Mouse (Mus musculus) lung, embryonic 16.5 days (tissue): ENCODE data around the gene Gcnt2. TPM values are rescaled to one million over a fixed set of nuclear protein-coding genes. Genes with fewer than 3 reads are reported as not detected.
"Not testable (repeated sequence)": the region's sequence is repeated elsewhere in the genome, so short reads cannot be mapped to it uniquely, and the experiment has no call there.

Experiments
- ATAC-seq: fragments of 200-750 bp; cut with Nextera tagmentation; 2 replicates; pipeline ENCODE4 v1.8.0; 2017; ENCODE audit warnings: low read depth, mild to moderate bottlenecking, moderate library complexity
- H3K27ac ChIP-seq: fragments of 300-500 bp; sonication (generic); 2 replicates; pipeline ENCODE4 v1.5.1; 2014; ENCODE audit warnings: mild to moderate bottlenecking, control low read depth, low read length
- H3K27me3 ChIP-seq: fragments of 300-500 bp; sonication (generic); 2 replicates; pipeline ENCODE4 v1.6.1; 2014; ENCODE audit warnings: low read depth, low read length, mixed read lengths; ENCODE audit not compliant: control insufficient read depth, insufficient read depth
- H3K36me3 ChIP-seq: fragments of 300-500 bp; sonication (generic); 2 replicates; pipeline ENCODE4 v1.6.1; 2014; ENCODE audit warnings: low read length; ENCODE audit not compliant: control insufficient read depth, insufficient read depth
- H3K4me1 ChIP-seq: fragments of 300-500 bp; sonication (generic); replicated peaks from 2 replicates; pipeline ENCODE4 v1.6.1; 2014; ENCODE audit warnings: low read length, mixed read lengths; ENCODE audit not compliant: control insufficient read depth, insufficient read depth
- H3K4me2 ChIP-seq: fragments of 300-500 bp; sonication (generic); 2 replicates; pipeline ENCODE4 v1.6.1; 2014; ENCODE audit warnings: low read depth, low read length, control low read depth
- H3K4me3 ChIP-seq: fragments of 300-500 bp; sonication (generic); 2 replicates; pipeline ENCODE4 v1.5.1; 2014; ENCODE audit warnings: mild to moderate bottlenecking, low read length, control low read depth
- H3K9ac ChIP-seq: fragments of 300-500 bp; sonication (generic); 2 replicates; pipeline ENCODE4 v1.6.1; 2014; ENCODE audit warnings: low read length, control low read depth
- H3K9me3 ChIP-seq: fragments of 300-500 bp; sonication (generic); 2 replicates; pipeline ENCODE4 v1.6.1; 2016; ENCODE audit warnings: low read length; ENCODE audit not compliant: control insufficient read depth
- WGBS: fragments of 180-500 bp; shearing (Covaris S2); extraction: QIAGEN DNeasy Blood & Tissue Kit; methylation state at CpG from one replicate; pipeline ENCODE4 v1.1.7; 2014; 5-methylcytosine and 5-hydroxymethylcytosine counted together
- polyA plus RNA-seq: library from polyadenylated mRNA; unstranded; fragments of >200 nt; fragmentation: Nextera tagmentation; extraction: Ambion mirVana; gene quantifications from 2 replicates; pipeline ENCODE4 v1.2.1, GENCODE M21; 2015

Gcnt2 gene
- polyA plus RNA-seq, 1 experiment from 2014 or later = 4.5 TPM

DNA sequence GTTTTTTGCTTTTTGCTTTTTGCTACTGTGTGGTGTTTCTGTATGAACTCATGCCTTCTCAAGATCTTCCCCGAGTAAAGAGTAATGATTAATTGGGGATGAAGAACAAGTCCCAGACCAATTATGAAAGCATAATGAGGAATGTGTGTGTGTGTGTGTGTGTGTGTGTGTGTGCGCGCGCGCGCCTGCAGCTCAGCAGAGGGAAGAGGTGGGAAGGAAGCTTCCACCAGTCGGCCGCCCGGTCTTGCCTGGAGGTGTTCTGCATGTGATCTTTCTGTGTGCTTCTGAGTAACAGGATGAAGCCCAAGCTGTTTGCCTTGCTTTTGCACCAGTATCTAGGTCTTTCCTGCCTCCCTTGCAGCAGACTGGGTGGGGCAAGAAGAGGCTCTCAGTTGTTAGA, 24.3 kb downstream of the Gcnt2 start:
- peaks cover 12% of the 10 kb centered on the region for H3K4me1 ChIP-seq
- H3K9me3 ChIP-seq = no peaks in the 10 kb centered on the region
- peaks cover 2% of the 10 kb centered on the region; the same call in 1 of the 2 replicates for H3K27me3 ChIP-seq
- no peak for ATAC-seq
- H3K4me3 ChIP-seq = no peak overlapping the region
- no peak overlapping the region for H3K4me2 ChIP-seq
- 78% methylated on average over 9 of the region's 9 CpGs for WGBS
- no peaks in the 10 kb centered on the region for H3K36me3 ChIP-seq
- no peak overlapping the region for H3K27ac ChIP-seq
- H3K9ac ChIP-seq = no peak overlapping the region

- no peak for ATAC-seq
- H3K27me3 ChIP-seq = peaks cover 2% of the 10 kb centered on the region; the same call in 1 of the 2 replicates
- no peaks in the 10 kb centered on the region for H3K9me3 ChIP-seq
- no peak overlapping the region for H3K4me3 ChIP-seq
- H3K27ac ChIP-seq = no peak overlapping the region
- H3K9ac ChIP-seq = no peak overlapping the region
- H3K4me1 ChIP-seq = peaks cover 12% of the 10 kb centered on the region
- no peak overlapping the region for H3K4me2 ChIP-seq
- no peaks in the 10 kb centered on the region for H3K36me3 ChIP-seq
- WGBS = 73% methylated on average over 5 of the region's 5 CpGs
Observed at GRCm38 (mm10) chr13:40884878-40885277, 25.3 kb downstream of the Gcnt2 start.

- Histone ChIP-seq H3K4me1 (peaks cover 12% of the 10 kb centered on the region), H3K9me3 (no peaks in the 10 kb centered on the region), H3K27ac (no peak overlapping the region), H3K9ac (no peak overlapping the region), H3K27me3 (peaks cover 2% of the 10 kb centered on the region; the same call in 1 of the 2 replicates), H3K4me3 (no peak overlapping the region), H3K4me2 (peak overlapping the region; percentile 81), H3K36me3 (no peaks in the 10 kb centered on the region)
- no peak for ATAC-seq
- WGBS = 41% methylated on average over 10 of the region's 10 CpGs
Observed at GRCm38 (mm10) chr13:40885935-40886642, 26.5 kb downstream of the Gcnt2 start.

DNA sequence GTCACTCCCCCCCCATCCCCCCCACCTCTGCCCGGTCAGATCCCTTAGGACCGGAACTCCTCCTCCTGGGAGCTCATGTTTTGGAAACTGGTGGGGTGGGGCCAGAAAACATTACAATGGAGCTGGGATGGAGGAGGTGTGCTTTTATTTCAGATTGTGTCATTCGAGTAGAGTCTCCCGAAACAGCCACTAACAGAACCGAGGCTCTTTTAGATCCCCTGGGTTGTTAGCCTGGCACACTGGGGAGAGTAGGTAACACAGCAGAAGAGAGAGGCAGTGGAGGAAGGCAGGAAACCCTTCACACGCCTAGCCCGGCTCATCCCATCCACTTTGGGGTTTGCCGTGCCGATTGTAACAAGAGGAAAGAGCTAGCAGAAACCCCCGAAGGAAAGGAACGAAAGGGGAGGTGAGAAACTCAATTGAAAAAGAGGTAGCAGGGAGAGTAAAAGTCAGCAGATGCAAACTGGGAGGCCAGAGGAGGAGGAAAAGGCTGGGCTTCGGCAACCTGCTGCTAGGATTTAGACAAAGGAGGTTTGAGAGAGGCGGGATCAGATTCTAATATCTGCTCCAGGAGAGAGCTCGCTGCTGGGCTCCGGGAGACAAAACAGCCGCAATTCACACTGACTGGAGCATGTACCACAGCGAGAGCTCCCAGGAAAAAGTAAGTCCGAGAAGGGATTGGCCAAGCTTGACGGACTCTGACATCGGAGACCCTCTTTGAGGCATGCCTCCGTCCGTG, 27.3 kb downstream of the Gcnt2 start:
- peaks cover 2% of the 10 kb centered on the region; the same call in 1 of the 2 replicates for H3K27me3 ChIP-seq
- H3K4me2 ChIP-seq = peak overlapping the region; percentile 81
- WGBS = 2% methylated on average over 22 of the region's 22 CpGs
- ATAC-seq = peak; percentile 49
- H3K4me1 ChIP-seq = peaks cover 12% of the 10 kb centered on the region
- H3K27ac ChIP-seq = no peak overlapping the region
- H3K9me3 ChIP-seq = no peaks in the 10 kb centered on the region
- no peaks in the 10 kb centered on the region for H3K36me3 ChIP-seq
- H3K9ac ChIP-seq = peak overlapping the region; percentile 64
- H3K4me3 ChIP-seq = peak overlapping the region; percentile 45

- Histone ChIP-seq H3K9ac (no peak overlapping the region), H3K9me3 (no peaks in the 10 kb centered on the region), H3K4me2 (no peak overlapping the region), H3K36me3 (no peaks in the 10 kb centered on the region), H3K4me3 (no peak overlapping the region), H3K27me3 (peaks cover 2% of the 10 kb centered on the region; the same call in 1 of the 2 replicates), H3K4me1 (peaks cover 12% of the 10 kb centered on the region), H3K27ac (no peak overlapping the region)
- ATAC-seq = no peak
- 67% methylated on average over 5 of the region's 5 CpGs for WGBS
Observed at GRCm38 (mm10) chr13:40890595-40890994, 31.0 kb downstream of the Gcnt2 start.

DNA sequence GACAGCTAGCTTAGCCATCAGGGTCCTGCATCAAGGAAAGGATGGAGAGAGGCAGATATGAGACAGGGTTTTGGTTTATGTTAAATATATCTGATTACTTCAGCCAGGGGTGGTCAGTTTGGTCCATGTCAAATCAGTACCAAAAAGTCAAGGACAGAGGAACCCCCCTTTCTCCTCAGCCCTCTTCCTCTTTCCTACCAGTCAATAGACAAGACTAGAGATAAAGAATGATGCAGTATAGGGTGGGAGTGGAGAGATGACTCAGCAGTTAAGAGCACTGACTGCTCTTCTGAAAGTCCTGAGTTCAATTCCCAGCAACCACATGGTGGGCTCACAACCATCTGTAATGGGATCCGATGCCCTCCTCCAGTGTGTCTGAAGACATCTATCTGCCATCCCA, 31.8 kb downstream of the Gcnt2 start:
- H3K27me3 ChIP-seq, ATAC-seq, H3K4me3 ChIP-seq, H3K4me2 ChIP-seq, H3K27ac ChIP-seq, H3K9me3 ChIP-seq, H3K36me3 ChIP-seq, H3K9ac ChIP-seq: not testable (repeated sequence)
- 85% methylated on average over 1 of the region's 1 CpGs for WGBS
- H3K4me1 ChIP-seq = peaks cover 11% of the 10 kb centered on the region

DNA sequence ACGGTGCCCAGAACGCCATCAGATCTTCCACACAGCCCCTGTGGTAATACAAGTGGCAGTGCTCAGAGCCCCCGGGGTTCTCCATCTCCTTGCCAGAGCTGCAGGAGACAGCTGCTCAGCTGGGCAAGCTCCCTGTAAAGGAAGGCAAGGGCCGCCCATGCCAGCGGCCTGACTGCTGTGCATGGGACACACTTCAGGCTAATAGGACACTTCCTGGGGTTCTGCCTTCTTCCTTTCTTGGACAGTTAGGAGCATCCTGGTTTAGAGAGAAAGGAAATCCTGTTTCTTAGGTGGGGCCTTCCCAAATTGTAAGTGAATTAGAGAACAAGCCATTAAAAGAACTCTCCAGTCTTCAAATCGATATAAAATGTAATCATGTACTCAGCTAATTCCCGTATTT, 32.5 kb downstream of the Gcnt2 start:
- Histone ChIP-seq H3K4me3 (no peak overlapping the region), H3K4me1 (peaks cover 5% of the 10 kb centered on the region), H3K36me3 (no peaks in the 10 kb centered on the region), H3K4me2 (no peak overlapping the region), H3K9me3 (no peaks in the 10 kb centered on the region), H3K27me3 (peaks cover 2% of the 10 kb centered on the region; the same call in 1 of the 2 replicates), H3K27ac (no peak overlapping the region), H3K9ac (no peak overlapping the region)
- ATAC-seq = no peak
- WGBS = 73% methylated on average over 7 of the region's 7 CpGs

DNA sequence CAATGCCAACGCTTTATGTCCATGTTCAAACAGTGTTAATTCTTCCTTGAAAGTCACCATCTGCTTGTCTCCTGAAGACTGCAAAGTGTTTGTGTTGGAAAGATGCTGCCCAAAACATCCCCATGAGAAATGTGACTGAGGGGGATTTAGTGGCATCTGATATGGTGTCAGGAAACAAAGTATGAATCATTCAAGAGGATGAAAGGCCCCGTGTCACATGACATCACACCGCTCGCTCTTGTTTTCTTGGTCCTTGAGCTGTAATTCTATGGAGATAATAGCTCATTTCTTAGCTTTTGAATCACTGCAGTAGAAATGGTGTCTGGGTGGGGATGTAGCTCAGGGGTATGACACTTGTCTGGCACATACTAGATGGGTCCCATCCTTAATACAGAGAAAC, 33.0 kb downstream of the Gcnt2 start:
- Histone ChIP-seq H3K9me3 (no peaks in the 10 kb centered on the region), H3K27ac (no peak overlapping the region), H3K9ac (no peak overlapping the region), H3K4me2 (no peak overlapping the region), H3K4me3 (no peak overlapping the region), H3K27me3 (0 out of 2 replicates have a peak, but pooled peaks cover 2% of the 10 kb centered on the region), H3K36me3 (no peaks in the 10 kb centered on the region), H3K4me1 (no peaks in the 10 kb centered on the region)
- no peak for ATAC-seq
- WGBS = 57% methylated on average over 4 of the region's 4 CpGs

DNA sequence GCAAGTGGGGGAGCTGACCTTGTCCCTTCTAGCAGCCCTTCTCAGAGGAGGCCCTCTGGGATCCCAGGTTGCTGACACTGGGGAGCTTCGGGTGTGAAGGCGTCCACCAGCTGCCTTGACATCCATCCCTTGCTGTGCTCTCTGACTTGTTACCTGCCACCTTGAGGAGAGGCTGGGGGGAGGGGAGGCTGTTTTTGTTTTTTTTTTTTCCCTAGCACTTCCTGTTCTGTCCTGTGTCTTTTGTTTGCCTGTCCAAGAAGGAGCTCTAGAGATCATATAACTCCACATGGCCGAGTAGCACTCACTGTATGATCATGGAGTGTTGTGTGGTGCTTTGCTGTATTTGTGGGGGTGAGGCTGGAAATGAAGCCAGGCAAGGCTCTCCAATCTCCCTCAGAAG, 34.0 kb downstream of the Gcnt2 start:
- Histone ChIP-seq H3K4me1 (no peaks in the 10 kb centered on the region), H3K9me3 (no peaks in the 10 kb centered on the region), H3K4me3 (no peak overlapping the region), H3K36me3 (no peaks in the 10 kb centered on the region), H3K27ac (no peak overlapping the region), H3K4me2 (no peak overlapping the region), H3K9ac (no peak overlapping the region), H3K27me3 (no peaks in the 10 kb centered on the region)
- no peak for ATAC-seq
- WGBS = 50% methylated on average over 3 of the region's 3 CpGs
